Mouse (Mus musculus): ENCODE data around the gene Vezt. TPM values are rescaled to one million over a fixed set of nuclear protein-coding genes. Genes with fewer than 3 reads are reported as not detected.

The Vezt gene
- polyA plus RNA-seq, 1 experiment from 2014 or later: 21.1 TPM

DNA sequence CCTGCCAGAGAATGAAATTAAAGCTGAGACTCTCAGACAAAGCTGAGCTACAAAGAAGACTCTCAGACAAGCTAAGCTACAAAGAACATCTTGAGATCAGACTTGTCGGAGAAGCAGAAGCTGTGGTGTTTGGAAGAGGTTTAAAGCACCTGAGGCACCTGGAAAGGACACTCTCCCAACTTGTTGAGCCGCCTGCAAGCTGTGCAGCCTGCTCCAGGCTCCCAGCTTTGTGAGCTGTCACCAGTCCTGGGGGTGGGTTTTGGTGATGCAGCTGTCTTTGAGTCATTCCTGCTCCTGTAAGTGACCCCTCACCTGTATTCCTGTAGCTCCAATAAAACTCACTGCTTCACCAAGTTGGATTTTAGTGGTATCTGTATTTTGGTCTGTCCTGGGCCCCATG, 27.3 kb downstream of the Vezt start:
- WGBS: 88% methylated on average over 2 of the region's 2 CpGs
- no peak overlapping the region for H3K27ac ChIP-seq
- H3K9me3 ChIP-seq: no peaks in the 10 kb centered on the region
- H3K36me3 ChIP-seq: 0 out of 2 replicates have a peak, but pooled peaks cover 3% of the 10 kb centered on the region
- H3K9ac ChIP-seq: no peak overlapping the region
- no peaks in the 10 kb centered on the region for H3K4me1 ChIP-seq
- no peak overlapping the region for H3K4me2 ChIP-seq
- H3K27me3 ChIP-seq (replicated peaks): no peaks in the 10 kb centered on the region
- no peak for ATAC-seq (ENCODE audit: insufficient read depth, low FRiP score, low read depth)
- no peak overlapping the region for H3K4me3 ChIP-seq (replicated peaks)

DNA sequence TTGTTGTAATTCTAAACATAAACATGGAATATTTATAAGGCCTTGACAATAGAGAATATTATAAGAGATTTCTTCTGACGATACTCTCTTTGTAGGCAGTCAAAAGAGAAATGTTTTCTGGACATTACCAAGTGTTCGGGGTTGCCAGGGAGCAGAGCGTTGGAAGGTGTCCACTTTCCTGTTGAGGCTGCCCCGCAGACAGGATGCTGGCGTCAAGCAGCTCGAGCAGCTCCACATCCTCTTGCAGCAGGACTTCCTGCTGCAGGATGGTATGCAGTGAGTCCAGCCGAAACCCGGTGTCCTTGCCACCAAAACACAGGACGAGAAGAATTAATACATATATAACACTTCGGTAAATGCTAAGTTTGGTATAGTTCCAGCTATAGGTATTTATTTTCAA, 35.4 kb downstream of the Vezt start:
- H3K36me3 ChIP-seq: peaks cover 38% of the 10 kb centered on the region
- WGBS: 84% methylated on average over 10 of the region's 10 CpGs

DNA sequence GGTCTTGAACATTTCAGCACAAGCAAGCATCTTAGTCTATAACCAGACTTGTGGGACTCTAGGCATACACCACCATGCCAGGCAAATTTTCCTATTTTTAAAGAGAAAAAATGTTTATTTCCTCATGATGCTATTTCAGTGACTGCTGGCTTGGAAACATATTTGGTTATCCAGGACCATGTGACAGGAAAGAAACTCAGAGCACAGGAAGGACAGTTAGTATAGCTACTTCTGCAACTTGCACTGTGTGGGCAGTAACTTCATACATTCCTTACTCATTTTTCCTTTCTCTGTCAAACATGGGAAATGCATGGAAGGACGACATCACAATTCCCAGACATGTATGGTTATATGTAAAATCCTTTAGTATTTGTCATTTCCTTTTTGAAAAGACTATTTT, 36.3 kb downstream of the Vezt start:
- no peak for ATAC-seq (ENCODE audit: insufficient read depth, low FRiP score, low read depth)
- Histone ChIP-seq H3K4me2 (no peak overlapping the region), H3K36me3 (peaks cover 43% of the 10 kb centered on the region), H3K27ac (no peak overlapping the region), H3K27me3 (replicated peaks) (no peaks in the 10 kb centered on the region), H3K4me1 (no peaks in the 10 kb centered on the region), H3K9me3 (no peaks in the 10 kb centered on the region), H3K9ac (no peak overlapping the region), H3K4me3 (replicated peaks) (no peak overlapping the region)
- 100% methylated on average over 1 of the region's 1 CpGs for whole genome bisulfite sequencing

More for the DNA sequence above, 35.4 kb downstream of the Vezt start:
- no peaks in the 10 kb centered on the region for H3K27me3 ChIP-seq (replicated peaks)
- H3K9ac ChIP-seq: no peak overlapping the region
- no peaks in the 10 kb centered on the region for H3K4me1 ChIP-seq
- H3K27ac ChIP-seq: no peak overlapping the region
- ATAC-seq (ENCODE audit: insufficient read depth, low FRiP score, low read depth): no peak
- H3K4me2 ChIP-seq: no peak overlapping the region
- no peaks in the 10 kb centered on the region for H3K9me3 ChIP-seq
- H3K4me3 ChIP-seq (replicated peaks): no peak overlapping the region

DNA sequence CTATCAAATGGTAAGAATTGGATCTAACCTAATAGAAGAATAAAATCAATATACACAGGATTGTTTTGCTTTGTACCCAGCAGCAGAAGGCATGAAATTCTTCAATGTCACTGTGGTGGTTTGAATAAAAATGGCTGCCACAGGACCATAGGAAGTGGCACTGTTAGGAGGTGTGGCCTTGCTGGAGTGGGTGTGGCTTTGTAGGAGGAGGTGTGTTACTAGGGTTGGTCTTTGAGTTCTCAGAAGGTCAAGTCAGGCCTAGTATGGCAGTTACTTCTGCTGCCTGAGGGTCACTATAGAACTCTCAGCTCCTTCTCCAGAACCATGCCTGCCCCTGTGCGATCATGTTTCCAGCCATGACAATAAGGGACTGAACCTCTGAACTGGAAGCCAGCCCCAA, 40.5 kb downstream of the Vezt start:
- Histone ChIP-seq H3K27ac (no peak overlapping the region), H3K4me2 (no peak overlapping the region), H3K4me1 (no peaks in the 10 kb centered on the region), H3K9me3 (no peaks in the 10 kb centered on the region), H3K27me3 (replicated peaks) (no peaks in the 10 kb centered on the region), H3K9ac (no peak overlapping the region), H3K36me3 (peaks cover 45% of the 10 kb centered on the region), H3K4me3 (replicated peaks) (no peak overlapping the region)
- no peak for ATAC-seq (ENCODE audit: insufficient read depth, low FRiP score, low read depth)
- 92% methylated on average over 1 of the region's 1 CpGs for WGBS

DNA sequence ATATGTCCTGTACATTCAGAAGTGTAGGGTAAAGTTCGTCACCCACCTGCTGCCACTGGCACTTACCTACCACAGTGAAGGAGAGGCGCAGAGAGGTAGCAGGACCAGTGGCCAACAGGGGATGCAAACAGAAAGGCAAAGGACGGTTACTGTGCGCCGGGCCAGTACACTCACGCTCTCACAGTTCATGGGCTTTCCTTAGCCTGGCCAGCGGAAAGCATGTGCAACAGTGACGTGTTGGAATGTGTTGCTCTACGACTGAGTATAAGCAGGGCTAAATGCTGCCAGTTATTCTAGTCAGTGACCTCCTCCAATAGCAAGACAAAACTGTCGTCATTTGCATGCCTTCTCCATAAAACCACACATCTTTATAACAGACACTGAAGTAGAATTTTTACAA, 41.5 kb downstream of the Vezt start:
- no peak for ATAC-seq (ENCODE audit: insufficient read depth, low FRiP score, low read depth)
- no peak overlapping the region for H3K9ac ChIP-seq
- no peaks in the 10 kb centered on the region for H3K9me3 ChIP-seq
- no peaks in the 10 kb centered on the region for H3K27me3 ChIP-seq (replicated peaks)
- H3K4me2 ChIP-seq: no peak overlapping the region
- WGBS: 92% methylated on average over 10 of the region's 10 CpGs
- no peak overlapping the region for H3K4me3 ChIP-seq (replicated peaks)
- H3K4me1 ChIP-seq: no peaks in the 10 kb centered on the region
- peaks cover 42% of the 10 kb centered on the region for H3K36me3 ChIP-seq
- H3K27ac ChIP-seq: no peak overlapping the region

DNA sequence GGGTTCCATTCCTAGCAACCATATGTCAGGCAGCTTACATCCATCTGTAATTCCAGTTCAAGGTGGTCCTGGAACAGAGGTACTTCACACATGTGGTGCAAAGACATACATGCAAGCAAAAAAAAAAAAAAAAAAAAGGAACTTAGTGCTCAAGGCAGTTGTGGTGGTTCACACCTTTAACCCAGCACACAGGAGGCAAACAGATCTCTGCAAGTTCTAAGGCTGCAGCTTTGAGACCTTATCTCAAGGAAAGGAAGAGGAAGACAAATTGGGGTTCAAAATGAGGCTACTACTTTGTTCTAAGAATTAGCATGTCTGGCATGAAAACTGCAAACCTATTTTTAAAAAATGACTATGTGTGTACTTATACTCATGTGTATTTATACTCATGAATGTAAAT, 50.3 kb downstream of the Vezt start:
- Histone ChIP-seq H3K27me3 (replicated peaks) (no peaks in the 10 kb centered on the region), H3K27ac (no peak overlapping the region), H3K4me3 (replicated peaks) (no peak overlapping the region), H3K9ac (no peak overlapping the region), H3K4me2 (no peak overlapping the region), H3K36me3 (peaks cover 15% of the 10 kb centered on the region), H3K4me1 (no peaks in the 10 kb centered on the region), H3K9me3 (no peaks in the 10 kb centered on the region)
- no peak for ATAC-seq (ENCODE audit: insufficient read depth, low FRiP score, low read depth)

DNA sequence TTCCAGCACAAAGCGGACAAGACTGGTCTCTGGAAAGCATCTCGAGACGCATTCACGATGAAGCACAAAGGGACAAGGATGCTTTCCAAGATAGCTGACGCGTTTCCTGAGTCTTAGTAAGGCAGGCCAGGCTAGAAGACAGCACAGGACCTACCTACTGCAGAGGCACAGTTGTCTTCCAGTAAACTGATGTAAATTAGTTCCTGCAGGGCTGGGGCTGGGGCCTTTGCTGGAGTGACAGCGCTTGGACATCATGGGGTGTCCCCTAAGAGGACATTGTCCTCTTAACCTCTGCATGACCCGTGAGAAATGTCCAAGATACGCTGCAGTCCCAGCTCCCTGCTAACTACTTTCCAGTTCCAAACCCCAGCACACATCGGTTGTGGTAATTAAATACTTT, 66.3 kb downstream of the Vezt start:
- H3K9me3 ChIP-seq: no peaks in the 10 kb centered on the region
- no peaks in the 10 kb centered on the region for H3K27me3 ChIP-seq (replicated peaks)
- 70% methylated on average over 10 of the region's 10 CpGs for WGBS
- H3K27ac ChIP-seq: no peak overlapping the region
- no peak overlapping the region for H3K4me2 ChIP-seq
- H3K9ac ChIP-seq: no peak overlapping the region
- H3K4me1 ChIP-seq: no peaks in the 10 kb centered on the region
- peaks cover 16% of the 10 kb centered on the region; the same call in 1 of the 2 replicates for H3K36me3 ChIP-seq
- no peak for ATAC-seq (ENCODE audit: insufficient read depth, low FRiP score, low read depth)
- no peak overlapping the region for H3K4me3 ChIP-seq (replicated peaks)

DNA sequence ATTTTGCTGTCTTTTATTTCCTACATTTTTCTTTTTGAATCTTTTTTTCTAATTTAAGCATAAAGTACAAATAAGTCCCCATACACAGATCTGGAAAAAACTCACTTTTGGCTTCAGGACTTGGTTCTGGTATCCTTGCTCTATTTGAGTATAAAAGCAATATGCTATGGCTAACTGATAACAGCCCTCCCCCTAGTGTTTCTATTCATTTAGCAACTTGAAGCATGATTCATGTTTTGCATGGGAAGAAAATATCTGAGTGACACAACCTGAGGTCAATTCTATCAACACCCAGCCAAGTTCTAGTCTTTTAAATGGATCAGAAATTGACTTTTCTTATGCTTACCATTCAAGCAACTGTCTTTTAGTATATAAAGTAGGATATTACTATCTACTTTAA, 68.1 kb downstream of the Vezt start:
- H3K27me3 ChIP-seq (replicated peaks): no peaks in the 10 kb centered on the region
- H3K36me3 ChIP-seq: peaks cover 7% of the 10 kb centered on the region; the same call in 1 of the 2 replicates
- ATAC-seq (ENCODE audit: insufficient read depth, low FRiP score, low read depth): no peak
- H3K27ac ChIP-seq: no peak overlapping the region
- no peak overlapping the region for H3K4me2 ChIP-seq
- H3K9ac ChIP-seq: no peak overlapping the region
- H3K9me3 ChIP-seq: no peaks in the 10 kb centered on the region
- H3K4me3 ChIP-seq (replicated peaks): no peak overlapping the region
- H3K4me1 ChIP-seq: no peaks in the 10 kb centered on the region

DNA sequence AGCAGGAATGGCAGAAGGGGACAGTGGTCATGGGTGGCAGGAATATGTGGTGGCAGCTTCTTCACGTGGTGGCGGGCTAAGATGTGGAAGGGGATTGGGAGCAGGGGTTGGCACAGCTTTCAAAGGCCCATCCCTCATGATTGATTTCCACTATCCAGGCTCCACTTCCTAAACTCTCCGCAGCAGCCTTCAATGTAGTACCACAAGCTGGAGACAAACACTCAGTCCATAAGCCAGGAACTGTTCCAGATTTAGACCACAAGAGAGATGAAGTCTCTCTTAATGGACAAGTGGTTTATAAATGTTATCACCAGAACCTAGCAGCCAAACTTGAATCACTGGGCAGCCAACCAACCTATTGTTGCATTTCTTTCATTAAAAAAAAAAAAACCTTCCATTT, 81.6 kb downstream of the Vezt start:
- Histone ChIP-seq H3K27ac (no peak overlapping the region), H3K9ac (no peak overlapping the region), H3K27me3 (replicated peaks) (no peaks in the 10 kb centered on the region), H3K36me3 (no peaks in the 10 kb centered on the region), H3K9me3 (no peaks in the 10 kb centered on the region), H3K4me1 (no peaks in the 10 kb centered on the region), H3K4me3 (replicated peaks) (no peak overlapping the region), H3K4me2 (no peak overlapping the region)
- WGBS: 73% methylated on average over 3 of the region's 3 CpGs
- no peak for ATAC-seq (ENCODE audit: insufficient read depth, low FRiP score, low read depth)

DNA sequence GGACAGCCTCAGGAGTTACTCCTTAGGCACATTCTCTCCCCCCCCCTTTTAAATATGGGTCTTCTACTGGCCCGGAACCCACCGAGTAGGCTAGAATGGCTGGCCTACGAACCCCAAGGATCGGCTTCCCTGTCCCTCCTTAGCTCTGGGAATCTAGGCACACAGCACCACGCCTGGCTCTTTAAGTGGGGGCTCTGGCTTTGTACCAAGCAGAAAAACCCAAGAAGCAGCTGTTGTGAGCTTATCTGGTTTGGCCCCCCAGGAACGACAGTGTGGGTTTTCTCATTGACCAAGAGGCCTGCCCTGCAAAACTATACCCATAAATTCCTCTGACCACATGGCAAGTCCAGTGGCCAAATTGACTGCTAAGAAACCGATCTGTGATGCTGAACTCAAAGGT, 82.1 kb downstream of the Vezt start:
- Histone ChIP-seq H3K4me3 (replicated peaks) (no peak overlapping the region), H3K9me3 (no peaks in the 10 kb centered on the region), H3K36me3 (no peaks in the 10 kb centered on the region), H3K27ac (no peak overlapping the region), H3K27me3 (replicated peaks) (no peaks in the 10 kb centered on the region), H3K4me1 (no peaks in the 10 kb centered on the region), H3K9ac (no peak overlapping the region), H3K4me2 (no peak overlapping the region)
- ATAC-seq (ENCODE audit: insufficient read depth, low FRiP score, low read depth): no peak
- WGBS: 83% methylated on average over 7 of the region's 7 CpGs

DNA sequence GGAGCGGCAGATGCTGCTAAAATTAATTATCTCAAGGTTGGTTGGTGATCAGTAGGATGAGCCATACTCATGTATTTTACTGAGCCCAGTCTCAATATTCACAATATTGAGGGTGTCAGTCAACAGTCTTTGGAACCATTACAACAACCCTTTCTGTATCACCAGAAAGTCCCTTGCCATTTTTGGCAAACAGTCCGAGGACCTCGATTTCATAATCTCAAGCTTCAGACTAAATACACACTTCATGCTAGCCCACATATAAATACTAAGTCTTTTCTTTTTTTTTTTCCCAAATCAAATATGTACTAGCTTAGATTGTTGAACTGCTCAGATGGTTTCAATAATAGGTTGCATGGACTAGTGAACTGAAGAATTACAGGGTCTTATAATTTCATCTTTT, 84.6 kb downstream of the Vezt start:
- no peak for ATAC-seq (ENCODE audit: insufficient read depth, low FRiP score, low read depth)
- no peaks in the 10 kb centered on the region for H3K27me3 ChIP-seq (replicated peaks)
- WGBS: 80% methylated on average over 3 of the region's 3 CpGs
- no peaks in the 10 kb centered on the region for H3K36me3 ChIP-seq
- no peaks in the 10 kb centered on the region for H3K9me3 ChIP-seq
- H3K27ac ChIP-seq: no peak overlapping the region
- no peaks in the 10 kb centered on the region; the same call in 1 of the 2 replicates for H3K4me1 ChIP-seq
- no peak overlapping the region for H3K9ac ChIP-seq
- H3K4me3 ChIP-seq (replicated peaks): no peak overlapping the region
- no peak overlapping the region for H3K4me2 ChIP-seq

DNA sequence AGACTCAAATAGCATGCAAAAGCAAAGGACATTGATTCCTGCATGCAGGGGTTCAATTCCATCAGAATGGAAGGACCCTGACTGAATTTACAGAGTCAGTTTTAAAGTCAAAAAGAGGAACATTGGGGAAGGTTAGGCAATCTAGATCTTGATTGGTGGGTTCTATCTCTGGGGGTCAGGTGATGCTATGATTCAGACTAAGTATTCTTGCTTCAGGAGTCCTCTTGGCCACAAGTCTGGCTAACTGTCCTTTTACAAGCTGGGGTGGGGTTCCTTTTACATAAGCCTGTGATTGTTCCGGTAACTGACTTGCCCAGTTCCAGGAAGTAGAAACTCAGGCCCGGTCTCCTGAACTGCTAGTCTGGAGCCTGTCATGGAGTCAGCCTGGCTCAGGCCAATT, 85.7 kb downstream of the Vezt start:
- WGBS: 89% methylated on average over 2 of the region's 2 CpGs
- Histone ChIP-seq H3K9ac (no peak overlapping the region), H3K4me1 (peaks cover 5% of the 10 kb centered on the region; the same call in 1 of the 2 replicates), H3K27me3 (replicated peaks) (no peaks in the 10 kb centered on the region), H3K9me3 (no peaks in the 10 kb centered on the region), H3K27ac (no peak overlapping the region), H3K36me3 (no peaks in the 10 kb centered on the region), H3K4me3 (replicated peaks) (no peak overlapping the region), H3K4me2 (no peak overlapping the region)
- ATAC-seq (ENCODE audit: insufficient read depth, low FRiP score, low read depth): no peak

DNA sequence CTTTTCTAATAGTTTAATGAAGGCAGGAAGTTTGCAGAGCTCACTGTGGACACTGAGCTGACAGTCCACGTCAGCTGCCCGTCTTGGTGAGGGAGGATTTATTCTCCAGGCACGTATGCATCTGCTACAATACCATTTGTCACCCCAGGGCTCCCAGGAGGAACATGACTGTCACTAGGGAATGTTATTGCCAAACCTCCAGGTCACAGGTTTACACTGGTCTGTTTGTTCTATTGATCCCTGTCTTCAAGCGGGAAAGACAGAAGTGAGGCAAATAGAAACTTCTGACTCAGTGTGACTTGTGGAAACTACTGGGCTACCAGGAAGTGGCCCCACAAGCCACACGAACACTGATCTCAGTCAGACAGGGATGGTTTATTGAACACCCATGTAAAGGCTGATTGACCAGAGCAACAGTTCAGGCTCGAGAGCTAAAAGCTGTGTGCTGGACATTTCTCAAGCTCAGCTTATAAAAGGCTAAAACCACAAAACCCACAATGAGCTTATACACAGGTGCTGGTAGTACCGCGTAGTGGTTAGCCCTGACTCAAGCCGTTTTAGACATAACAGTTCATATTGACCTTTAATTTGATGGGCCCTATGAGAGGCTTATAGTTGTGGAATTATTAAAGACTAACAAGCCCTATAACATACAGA, 89.6 kb downstream of the Vezt start:
- 50% methylated on average over 9 of the region's 9 CpGs for WGBS
- H3K27ac ChIP-seq: no peak overlapping the region
- H3K4me3 ChIP-seq (replicated peaks): no peak overlapping the region
- H3K4me2 ChIP-seq: no peak overlapping the region
- H3K27me3 ChIP-seq (replicated peaks): no peaks in the 10 kb centered on the region
- no peak overlapping the region for H3K9ac ChIP-seq
- no peaks in the 10 kb centered on the region for H3K9me3 ChIP-seq
- H3K4me1 ChIP-seq: peaks cover 14% of the 10 kb centered on the region
- peak; percentile 39; the same call in 1 of the 2 replicates for ATAC-seq (ENCODE audit: insufficient read depth, low FRiP score, low read depth)
- no peaks in the 10 kb centered on the region for H3K36me3 ChIP-seq

All from stomach, embryonic 15.5 days (tissue).